Mouse (Mus musculus): Measurements from ENCODE around the gene Fam19a1. TPM values are rescaled to one million over a fixed set of nuclear protein-coding genes. Genes with fewer than 3 reads are reported as not detected.

Fam19a1 gene
- polyA plus RNA-seq, 1 experiment, result 4.0 TPM

GRCm38 (mm10) chr6:96116148-96116533 lies 3.2 kb downstream of the Fam19a1 start:
- Histone ChIP-seq H3K4me1 (ENCODE audit: control insufficient read depth, insufficient read depth, low read length) (no peaks in the 10 kb centered on the region), H3K27me3 (ENCODE audit: control insufficient read depth, insufficient read depth, low read length) (peaks cover 4% of the 10 kb centered on the region; the same call in 1 of the 2 replicates), H3K27ac (ENCODE audit: insufficient read depth, low read length) (no peak overlapping the region), H3K4me3 (replicated peaks; ENCODE audit: insufficient read depth, low read depth, low read length) (peak overlapping the region; percentile 22)
- WGBS, result 5% methylated on average over 6 of the region's 6 CpGs
- DNase-seq, result no peak
- TF ChIP-seq POLR2A (IDR thresholded peaks at IDR 0.05; ENCODE audit: borderline replicate concordance, insufficient read depth, low read length) (no peak), CTCF (IDR thresholded peaks at IDR 0.05; ENCODE audit: borderline replicate concordance, insufficient read depth, low read depth, low read length) (no peak)

- TF ChIP-seq POLR2A (IDR thresholded peaks at IDR 0.05; ENCODE audit: borderline replicate concordance, insufficient read depth, low read length), result no peak
- Histone ChIP-seq H3K4me1 (ENCODE audit: control insufficient read depth, insufficient read depth, low read length) (no peaks in the 10 kb centered on the region), H3K4me3 (replicated peaks; ENCODE audit: insufficient read depth, low read depth, low read length) (peak overlapping the region; percentile 35), H3K27ac (ENCODE audit: insufficient read depth, low read length) (no peak overlapping the region), H3K27me3 (ENCODE audit: control insufficient read depth, insufficient read depth, low read length) (peaks cover 4% of the 10 kb centered on the region; the same call in 1 of the 2 replicates)
- 1% methylated on average over 32 of the region's 32 CpGs for WGBS
- DNase-seq, result peak; percentile 9 to 15
These were observed 3.7 kb downstream of the Fam19a1 start for GRCm38 (mm10) chr6:96116534-96117272.

GRCm38 (mm10) chr6:96143326-96143725 lies 30.4 kb downstream of the Fam19a1 start:
- 97% methylated on average over 1 of the region's 1 CpGs for WGBS
- Histone ChIP-seq H3K4me3 (replicated peaks; ENCODE audit: insufficient read depth, low read depth, low read length) (no peak overlapping the region), H3K27me3 (ENCODE audit: control insufficient read depth, insufficient read depth, low read length) (no peaks in the 10 kb centered on the region), H3K27ac (ENCODE audit: insufficient read depth, low read length) (no peak overlapping the region), H3K4me1 (ENCODE audit: control insufficient read depth, insufficient read depth, low read length) (no peaks in the 10 kb centered on the region)
- TF ChIP-seq POLR2A (IDR thresholded peaks at IDR 0.05; ENCODE audit: borderline replicate concordance, insufficient read depth, low read length) (no peak), CTCF (IDR thresholded peaks at IDR 0.05; ENCODE audit: borderline replicate concordance, insufficient read depth, low read depth, low read length) (no peak)
- DNase-seq, result no peak

GRCm38 (mm10) chr6:96165403-96165802 lies 52.4 kb downstream of the Fam19a1 start:
- H3K27ac ChIP-seq (ENCODE audit: insufficient read depth, low read length), result no peak overlapping the region
- WGBS, result 20% methylated on average over 13 of the region's 13 CpGs
- no peak for TF ChIP-seq POLR2A (IDR thresholded peaks at IDR 0.05; ENCODE audit: borderline replicate concordance, insufficient read depth, low read length)
- no peak for TF ChIP-seq CTCF (IDR thresholded peaks at IDR 0.05; ENCODE audit: borderline replicate concordance, insufficient read depth, low read depth, low read length)
- H3K27me3 ChIP-seq (ENCODE audit: control insufficient read depth, insufficient read depth, low read length), result no peaks in the 10 kb centered on the region
- peak overlapping the region; percentile 19 for H3K4me3 ChIP-seq (replicated peaks; ENCODE audit: insufficient read depth, low read depth, low read length)
- H3K4me1 ChIP-seq (ENCODE audit: control insufficient read depth, insufficient read depth, low read length), result no peaks in the 10 kb centered on the region; the same call in 1 of the 2 replicates
- peak; percentile 18 for DNase-seq

GRCm38 (mm10) chr6:96165818-96166379 lies 52.9 kb downstream of the Fam19a1 start, which contains the start of gene 1700123L14Rik:
TSS of gene 1700123L14Rik (minus strand) at chr6:96166243.
- no peaks in the 10 kb centered on the region; the same call in 1 of the 2 replicates for H3K4me1 ChIP-seq (ENCODE audit: control insufficient read depth, insufficient read depth, low read length)
- no peaks in the 10 kb centered on the region for H3K27me3 ChIP-seq (ENCODE audit: control insufficient read depth, insufficient read depth, low read length)
- peak within 1 kb of the TSS; percentile 19 for H3K4me3 ChIP-seq (replicated peaks; ENCODE audit: insufficient read depth, low read depth, low read length)
- 16% methylated on average over 18 of the region's 18 CpGs for WGBS
- TF ChIP-seq POLR2A (IDR thresholded peaks at IDR 0.05; ENCODE audit: borderline replicate concordance, insufficient read depth, low read length), result no peak
- no peak for TF ChIP-seq CTCF (IDR thresholded peaks at IDR 0.05; ENCODE audit: borderline replicate concordance, insufficient read depth, low read depth, low read length)
- peak in 1 of 2 experiments; percentile 46 for DNase-seq
- H3K27ac ChIP-seq (ENCODE audit: insufficient read depth, low read length), result no peak within 1 kb of the TSS

- H3K27me3 ChIP-seq (ENCODE audit: control insufficient read depth, insufficient read depth, low read length), result no peaks in the 10 kb centered on the region
- TF ChIP-seq CTCF (IDR thresholded peaks at IDR 0.05; ENCODE audit: borderline replicate concordance, insufficient read depth, low read depth, low read length) (no peak), POLR2A (IDR thresholded peaks at IDR 0.05; ENCODE audit: borderline replicate concordance, insufficient read depth, low read length) (no peak)
- DNase-seq, result no peak
- H3K4me1 ChIP-seq (ENCODE audit: control insufficient read depth, insufficient read depth, low read length), result no peaks in the 10 kb centered on the region; the same call in 1 of the 2 replicates
- H3K4me3 ChIP-seq (replicated peaks; ENCODE audit: insufficient read depth, low read depth, low read length), result no peak overlapping the region
- no peak overlapping the region for H3K27ac ChIP-seq (ENCODE audit: insufficient read depth, low read length)
These were observed 54.1 kb downstream of the Fam19a1 start for GRCm38 (mm10) chr6:96167031-96167430.

- Histone ChIP-seq H3K27me3 (ENCODE audit: control insufficient read depth, insufficient read depth, low read length) (no peaks in the 10 kb centered on the region), H3K4me3 (replicated peaks; ENCODE audit: insufficient read depth, low read depth, low read length) (no peak overlapping the region), H3K4me1 (ENCODE audit: control insufficient read depth, insufficient read depth, low read length) (no peaks in the 10 kb centered on the region), H3K27ac (ENCODE audit: insufficient read depth, low read length) (no peak overlapping the region)
- whole genome bisulfite sequencing, result 98% methylated on average over 3 of the region's 3 CpGs
- no peak for DNase-seq
- no peak for TF ChIP-seq POLR2A (IDR thresholded peaks at IDR 0.05; ENCODE audit: borderline replicate concordance, insufficient read depth, low read length)
- no peak for TF ChIP-seq CTCF (IDR thresholded peaks at IDR 0.05; ENCODE audit: borderline replicate concordance, insufficient read depth, low read depth, low read length)
These were observed 60.7 kb downstream of the Fam19a1 start for GRCm38 (mm10) chr6:96173681-96174080.

GRCm38 (mm10) chr6:96178530-96178929 lies 65.6 kb downstream of the Fam19a1 start:
- H3K4me3 ChIP-seq (replicated peaks; ENCODE audit: insufficient read depth, low read depth, low read length), result no peak overlapping the region
- H3K4me1 ChIP-seq (ENCODE audit: control insufficient read depth, insufficient read depth, low read length), result no peaks in the 10 kb centered on the region
- H3K27me3 ChIP-seq (ENCODE audit: control insufficient read depth, insufficient read depth, low read length), result no peaks in the 10 kb centered on the region
- no peak for DNase-seq
- no peak for TF ChIP-seq CTCF (IDR thresholded peaks at IDR 0.05; ENCODE audit: borderline replicate concordance, insufficient read depth, low read depth, low read length)
- TF ChIP-seq POLR2A (IDR thresholded peaks at IDR 0.05; ENCODE audit: borderline replicate concordance, insufficient read depth, low read length), result no peak
- H3K27ac ChIP-seq (ENCODE audit: insufficient read depth, low read length), result no peak overlapping the region
